Mouse (Mus musculus): ENCODE measurements around the gene Zfyve28.

The Zfyve28 gene

GRCm38 (mm10) chr5:34202006-34202405 is 86.2 kb downstream of the Zfyve28 start:
- peak in 1 of 2 experiments; percentile 45 for DNase-seq

- peak; percentile 35 to 65 for DNase-seq
These were observed 86.9 kb downstream of the Zfyve28 start for GRCm38 (mm10) chr5:34201396-34201795.

GRCm38 (mm10) chr5:34198615-34199014 is 89.6 kb downstream of the Zfyve28 start:
- peak in 1 of 2 experiments; percentile 20 for DNase-seq

GRCm38 (mm10) chr5:34197243-34197642 is 91.0 kb downstream of the Zfyve28 start:
- no peak for DNase-seq

- no peak for DNase-seq
These were observed 91.8 kb downstream of the Zfyve28 start for GRCm38 (mm10) chr5:34196423-34196822.

- DNase-seq = no peak
These were observed 92.5 kb downstream of the Zfyve28 start for GRCm38 (mm10) chr5:34195786-34196185.

- DNase-seq = no peak
These were observed 93.1 kb downstream of the Zfyve28 start for GRCm38 (mm10) chr5:34194975-34195662.

GRCm38 (mm10) chr5:34194426-34194825 is 93.8 kb downstream of the Zfyve28 start:
- no peak for DNase-seq

- DNase-seq = peak; percentile 64
These were observed 96.4 kb downstream of the Zfyve28 start for GRCm38 (mm10) chr5:34191843-34192242.

- peak; percentile 72 to 90 for DNase-seq
These were observed 97.2 kb downstream of the Zfyve28 start for GRCm38 (mm10) chr5:34191021-34191420.

- DNase-seq = no peak
These were observed 98.7 kb downstream of the Zfyve28 start for GRCm38 (mm10) chr5:34189521-34189920.

- no peak for DNase-seq
These were observed 99.4 kb downstream of the Zfyve28 start for GRCm38 (mm10) chr5:34188856-34189255.

- peak; percentile 99 to 100 for DNase-seq
These were observed 100.5 kb downstream of the Zfyve28 start, which contains the start of gene Mxd4 for GRCm38 (mm10) chr5:34187601-34188316. TSS of gene Mxd4 (minus strand) at chr5:34187720.

GRCm38 (mm10) chr5:34186961-34187391 is 101.3 kb downstream of the Zfyve28 start:
- peak; percentile 70 to 90 for DNase-seq

- peak in 1 of 2 experiments; percentile 47 for DNase-seq
These were observed 101.9 kb downstream of the Zfyve28 start for GRCm38 (mm10) chr5:34186391-34186790.

- peak in 1 of 2 experiments; percentile 1 for DNase-seq
These were observed 102.5 kb downstream of the Zfyve28 start for GRCm38 (mm10) chr5:34185791-34186190.

GRCm38 (mm10) chr5:34185051-34185580 is 103.1 kb downstream of the Zfyve28 start:
- peak in 1 of 2 experiments; percentile 1 for DNase-seq

GRCm38 (mm10) chr5:34183976-34184375 is 104.3 kb downstream of the Zfyve28 start:
- DNase-seq = peak in 1 of 2 experiments; percentile 1

- peak; percentile 74 to 93 for DNase-seq
These were observed 104.9 kb downstream of the Zfyve28 start for GRCm38 (mm10) chr5:34183156-34183880.

GRCm38 (mm10) chr5:34182486-34182885 is 105.8 kb downstream of the Zfyve28 start:
- peak; percentile 83 to 86 for DNase-seq

- DNase-seq = no peak
These were observed 110.4 kb downstream of the Zfyve28 start for GRCm38 (mm10) chr5:34177821-34178220.

- DNase-seq = no peak
These were observed 111.2 kb downstream of the Zfyve28 start for GRCm38 (mm10) chr5:34177091-34177490.

- no peak for DNase-seq
These were observed 111.6 kb downstream of the Zfyve28 start for GRCm38 (mm10) chr5:34176691-34177090.
